In the genomic region with DNA sequence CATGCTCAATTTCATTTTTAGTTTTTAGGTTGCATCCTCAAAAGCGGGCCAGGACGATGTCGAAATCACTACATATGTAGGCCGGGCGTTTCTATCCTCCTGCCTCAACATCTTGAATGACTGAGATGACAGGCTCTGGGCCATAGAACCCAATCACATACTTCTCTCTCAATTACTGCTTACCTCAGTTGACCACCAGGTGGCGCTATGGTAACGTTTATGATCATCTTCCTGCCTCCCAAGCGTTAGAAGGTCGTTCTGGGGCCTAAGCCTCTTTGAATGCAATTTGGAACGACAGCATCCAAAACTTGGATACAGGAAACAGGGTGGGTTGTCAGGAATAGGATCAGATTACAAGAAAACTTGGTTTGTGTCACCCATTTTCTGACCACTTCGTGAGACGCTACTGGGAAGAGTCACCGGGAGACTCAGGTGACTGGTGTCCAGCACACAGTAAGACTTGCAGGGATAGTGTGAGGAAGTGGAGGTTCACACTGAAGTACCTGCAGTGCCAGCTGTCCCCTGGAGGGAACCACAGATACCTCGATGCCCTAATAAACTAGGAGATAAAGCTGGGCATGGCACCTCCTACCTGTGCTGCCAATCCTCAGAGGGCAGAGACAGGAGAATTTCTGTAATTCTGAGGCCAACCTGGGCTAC, we compare ENCODE assay signal across 8 mouse cellular contexts. TPM values are rescaled to one million over a fixed set of nuclear protein-coding genes. Genes with fewer than 3 reads are reported as not detected.
DNase-seq lines count a peak whose midpoint lies in the region; ATAC-seq and TF ChIP-seq lines count a peak whose summit lies in the region.

No protein-coding gene starts in this region.

- ATAC-seq in common myeloid progenitor, adult 5-6 weeks (replicated peaks; ENCODE audit: low read depth, poor library complexity, severe bottlenecking): peak; percentile 86
- peak; percentile 63 for ATAC-seq in intestine, embryonic 15.5 days
- ATAC-seq in midbrain, embryonic 12.5 days (ENCODE audit: low FRiP score, low read depth): peak; percentile 64

- no peak overlapping the region for H3K9ac ChIP-seq in intestine, embryonic 15.5 days
- no peak overlapping the region for H3K9ac ChIP-seq in midbrain, embryonic 12.5 days (replicated peaks)

- no peak overlapping the region for H3K27ac ChIP-seq in intestine, embryonic 15.5 days
- no peak overlapping the region for H3K27ac ChIP-seq in midbrain, embryonic 12.5 days (replicated peaks)
- no peak overlapping the region for H3K27ac ChIP-seq in spleen, adult 2 months (ENCODE audit: insufficient read depth, low read length)

- H3K27me3 ChIP-seq in intestine, embryonic 15.5 days (replicated peaks): no peaks in the 10 kb centered on the region
- no peaks in the 10 kb centered on the region for H3K27me3 ChIP-seq in midbrain, embryonic 12.5 days
- H3K27me3 ChIP-seq in spleen, adult 2 months (ENCODE audit: control insufficient read depth, insufficient read depth, low read length): no peaks in the 10 kb centered on the region

- H3K4me1 ChIP-seq in intestine, embryonic 15.5 days (replicated peaks): no peaks in the 10 kb centered on the region
- H3K4me1 ChIP-seq in midbrain, embryonic 12.5 days: peaks cover 16% of the 10 kb centered on the region
- no peaks in the 10 kb centered on the region for H3K4me1 ChIP-seq in spleen, adult 2 months (ENCODE audit: control insufficient read depth, insufficient read depth, insufficient read length)

- WGBS in intestine, embryonic 15.5 days: 18% methylated on average over 14 of the region's 14 CpGs
- WGBS in midbrain, embryonic 12.5 days: 19% methylated on average over 14 of the region's 14 CpGs
- WGBS in spleen, adult 2 months: 23% methylated on average over 14 of the region's 14 CpGs

- no peak for TF ChIP-seq POLR2A in spleen, adult 2 months (IDR thresholded peaks at IDR 0.05; ENCODE audit: low read depth, low read length)

- peak; percentile 83 for DNase-seq in urinary bladder, postnatal 25 days (ENCODE audit: low spot score)
- no peak for DNase-seq in urinary bladder, adult 2 months (ENCODE audit: low spot score)
- peak; percentile 78 for DNase-seq in gastrocnemius, postnatal 14 days
- peak; percentile 79 to 88 for DNase-seq in left cerebral cortex, postnatal 36 days (ENCODE audit: low spot score in 2 of 2)
- peak; percentile 66 to 72 for DNase-seq in spleen, adult 2 months (ENCODE audit: low read depth in 1 of 2, low spot score in 2 of 2)

- no peaks in the 10 kb centered on the region for H3K9me3 ChIP-seq in intestine, embryonic 15.5 days
- H3K9me3 ChIP-seq in midbrain, embryonic 12.5 days: no peaks in the 10 kb centered on the region

- TF ChIP-seq CTCF in spleen, adult 2 months (IDR thresholded peaks at IDR 0.05; ENCODE audit: extremely low read depth, insufficient read depth, insufficient read length, insufficient replicate concordance): peak; percentile 65; the same call in 1 of the 2 replicates

- H3K36me3 ChIP-seq in intestine, embryonic 15.5 days: no peaks in the 10 kb centered on the region
- no peaks in the 10 kb centered on the region for H3K36me3 ChIP-seq in midbrain, embryonic 12.5 days
- H3K36me3 ChIP-seq in spleen, adult 2 months (ENCODE audit: control insufficient read depth, insufficient read depth, low read length): no peaks in the 10 kb centered on the region

- H3K4me3 ChIP-seq in intestine, embryonic 15.5 days (replicated peaks): no peak overlapping the region
- no peak overlapping the region for H3K4me3 ChIP-seq in midbrain, embryonic 12.5 days
- no peak overlapping the region for H3K4me3 ChIP-seq in spleen, adult 2 months (ENCODE audit: extremely low read depth, insufficient read depth, insufficient read length)

- intact Hi-C loops in gastrocnemius, postnatal 14 days (cut with DNase I; ENCODE audit: low total_unique reads): loop anchor here (2.0 to 5.0 kb wide), 3 partner anchors 69 to 133 kb away; no protein-coding TSS in a partner anchor
- intact Hi-C loops in left cerebral cortex, postnatal 36 days (cut with DNase I): loop anchor here (1.0 to 2.0 kb wide), 3 partner anchors 18 to 131 kb away; a partner anchor contains a TSS

- no peak overlapping the region for H3K4me2 ChIP-seq in intestine, embryonic 15.5 days (replicated peaks)
- H3K4me2 ChIP-seq in midbrain, embryonic 12.5 days (replicated peaks): no peak overlapping the region

RNA-seq across cellular contexts. Expression of a gene that starts 8.2 kb away (rescaled TPM):
- polyA plus RNA-seq in urinary bladder, adult 2 months (2012; rRNA removed): 182 and 223 TPM in 2 replicates
- total RNA-seq in common myeloid progenitor, adult 5-6 weeks (2017): 512 and 545 TPM in 2 replicates
- 100 to 1,000 TPM; 247 to 276 TPM for total RNA-seq in gastrocnemius, postnatal 14 days (2021)
- 137 and 140 TPM in 2 replicates for polyA plus RNA-seq in intestine, embryonic 15.5 days (2015; fragmentation: Nextera tagmentation; extraction: Ambion mirVana)
- 1,000 to 10,000 TPM; 1,705 to 2,029 TPM for total RNA-seq in left cerebral cortex, postnatal 36 days (2021)
- 223 and 224 TPM in 2 replicates for polyA plus RNA-seq in midbrain, embryonic 12.5 days (2016; fragmentation: Nextera tagmentation; extraction: Ambion mirVana)
- 166 and 198 TPM in 2 replicates for polyA plus RNA-seq in spleen, adult 2 months (2012; rRNA removed)

RNA-seq across cellular contexts. Expression of a gene that starts 12.4 kb away (rescaled TPM):
- polyA plus RNA-seq in urinary bladder, adult 2 months (2012; rRNA removed): 0.83 and 1.4 TPM in 2 replicates
- total RNA-seq in common myeloid progenitor, adult 5-6 weeks (2017): not detected in 2 replicates
- 10 to 100 TPM in 1 of 2 experiments, 1 to 10 TPM in 1; 9.2 to 11.8 TPM for total RNA-seq in gastrocnemius, postnatal 14 days (2021)
- 8.1 and 8.3 TPM in 2 replicates for polyA plus RNA-seq in intestine, embryonic 15.5 days (2015; fragmentation: Nextera tagmentation; extraction: Ambion mirVana)
- 100 to 1,000 TPM; 249 to 288 TPM for total RNA-seq in left cerebral cortex, postnatal 36 days (2021)
- polyA plus RNA-seq in midbrain, embryonic 12.5 days (2016; fragmentation: Nextera tagmentation; extraction: Ambion mirVana): 49.3 and 55.3 TPM in 2 replicates
- 1.3 and 2.0 TPM in 2 replicates for polyA plus RNA-seq in spleen, adult 2 months (2012; rRNA removed)

RNA-seq across cellular contexts. Expression of a gene that starts 25.8 kb away (rescaled TPM):
- polyA plus RNA-seq in urinary bladder, adult 2 months (2012; rRNA removed): 3.9 and 5.1 TPM in 2 replicates
- total RNA-seq in common myeloid progenitor, adult 5-6 weeks (2017): 0.10 and 0.73 TPM in 2 replicates
- 1 to 10 TPM; 1.6 to 2.6 TPM for total RNA-seq in gastrocnemius, postnatal 14 days (2021)
- 2.8 and 3.0 TPM in 2 replicates for polyA plus RNA-seq in intestine, embryonic 15.5 days (2015; fragmentation: Nextera tagmentation; extraction: Ambion mirVana)
- under 1 TPM in 1 of 2 experiments, not detected in 1; 0.10 TPM for total RNA-seq in left cerebral cortex, postnatal 36 days (2021)
- polyA plus RNA-seq in midbrain, embryonic 12.5 days (2016; fragmentation: Nextera tagmentation; extraction: Ambion mirVana): 1.1 and 1.2 TPM in 2 replicates
- 9.2 and 14.9 TPM in 2 replicates for polyA plus RNA-seq in spleen, adult 2 months (2012; rRNA removed)

RNA-seq across cellular contexts. Expression of a gene that starts 27.4 kb away (rescaled TPM):
- 0.03 TPM in 2 replicates for polyA plus RNA-seq in urinary bladder, adult 2 months (2012; rRNA removed)
- 0.09 TPM in 1 of 2 replicates, not detected in the other for total RNA-seq in common myeloid progenitor, adult 5-6 weeks (2017)
- total RNA-seq in gastrocnemius, postnatal 14 days (2021): not detected
- 3.0 and 3.1 TPM in 2 replicates for polyA plus RNA-seq in intestine, embryonic 15.5 days (2015; fragmentation: Nextera tagmentation; extraction: Ambion mirVana)
- total RNA-seq in left cerebral cortex, postnatal 36 days (2021): 100 to 1,000 TPM; 109 to 111 TPM
- 28.8 and 34.8 TPM in 2 replicates for polyA plus RNA-seq in midbrain, embryonic 12.5 days (2016; fragmentation: Nextera tagmentation; extraction: Ambion mirVana)
- not detected in 2 replicates for polyA plus RNA-seq in spleen, adult 2 months (2012; rRNA removed)

RNA-seq across cellular contexts. Expression of a gene that starts 40.5 kb away (rescaled TPM):
- polyA plus RNA-seq in urinary bladder, adult 2 months (2012; rRNA removed): 26.7 and 27.5 TPM in 2 replicates
- total RNA-seq in common myeloid progenitor, adult 5-6 weeks (2017): 3.1 TPM in 1 of 2 replicates, not detected in the other
- total RNA-seq in gastrocnemius, postnatal 14 days (2021): under 1 TPM; 0.47 to 0.66 TPM
- 7.4 and 8.3 TPM in 2 replicates for polyA plus RNA-seq in intestine, embryonic 15.5 days (2015; fragmentation: Nextera tagmentation; extraction: Ambion mirVana)
- 1 to 10 TPM; 2.8 to 4.0 TPM for total RNA-seq in left cerebral cortex, postnatal 36 days (2021)
- polyA plus RNA-seq in midbrain, embryonic 12.5 days (2016; fragmentation: Nextera tagmentation; extraction: Ambion mirVana): 12.1 and 26.0 TPM in 2 replicates
- 7.9 and 8.6 TPM in 2 replicates for polyA plus RNA-seq in spleen, adult 2 months (2012; rRNA removed)
